Comparison of ENCODE assay signal across 10 mouse cellular contexts in the genomic region with DNA sequence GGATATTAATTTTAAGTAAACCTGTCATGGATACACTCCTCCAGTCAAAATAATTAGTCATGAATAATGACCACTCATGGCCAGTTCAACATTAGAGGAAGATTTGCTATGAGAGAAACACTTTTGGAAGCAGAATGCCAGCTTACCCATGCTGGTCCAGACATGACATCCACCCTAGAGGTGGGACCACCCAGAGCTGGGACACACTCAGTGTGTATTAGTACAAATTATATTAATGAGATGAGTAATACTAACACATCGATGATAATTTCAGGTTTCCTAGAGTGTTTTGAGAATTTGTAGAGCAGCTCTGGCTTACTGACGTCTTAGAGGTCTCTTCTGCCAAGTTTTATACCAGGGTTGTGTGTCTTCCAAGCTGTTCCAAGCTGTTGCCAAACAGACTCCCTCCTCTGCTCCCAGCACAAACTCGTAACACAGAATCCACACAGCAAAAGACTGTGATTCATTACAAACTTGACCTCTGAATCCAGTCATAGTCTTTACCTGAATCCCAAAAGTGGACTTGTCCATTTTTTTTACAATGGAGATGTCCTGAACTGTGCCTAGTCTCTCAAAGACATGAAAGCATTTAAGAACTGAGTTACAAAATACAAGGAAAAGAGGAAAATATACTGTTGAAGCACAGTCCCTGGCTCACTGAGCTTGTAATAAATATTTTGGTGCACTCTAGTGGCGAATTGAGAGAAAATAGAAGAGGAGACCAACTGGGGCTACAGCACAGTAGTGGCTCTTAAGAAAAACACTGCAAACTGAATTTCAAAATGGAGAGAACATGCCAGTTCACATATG. TPM values are rescaled to one million over a fixed set of nuclear protein-coding genes. Genes with fewer than 3 reads are reported as not detected.
DNase-seq lines count a peak whose midpoint lies in the region; ATAC-seq and TF ChIP-seq lines count a peak whose summit lies in the region.
"Had no signal": no experiment of that assay in that cellular context is flagged by ENCODE, and none has a peak within 500 bp of the region (broad histone marks: within the 10 kb centered on the region; RNA-seq: fewer than 3 reads in every experiment).

No protein-coding gene starts in this region.

- no peak for TF ChIP-seq EP300 in heart, adult 2 months (IDR thresholded peaks at IDR 0.05; ENCODE audit: insufficient read depth, low read depth, low read length)

- no peaks in the 10 kb centered on the region for H3K27me3 ChIP-seq in heart, adult 2 months (ENCODE audit: control insufficient read depth, insufficient read depth, low read length)

- no peak overlapping the region for H3K4me3 ChIP-seq in heart, adult 2 months

- H3K36me3 ChIP-seq in heart, adult 2 months (ENCODE audit: control insufficient read depth, insufficient read depth, low read length) = no peaks in the 10 kb centered on the region

- peak; percentile 29 for TF ChIP-seq CTCF in heart, adult 2 months (IDR thresholded peaks at IDR 0.05)

- no peak overlapping the region for H3K9ac ChIP-seq in heart, adult 2 months (ENCODE audit: low read depth, low read length)

- WGBS in heart, adult 2 months = 48% methylated on average over 4 of the region's 4 CpGs

- no peak for ATAC-seq in megakaryocyte progenitor cell, adult 5-6 weeks (replicated peaks; ENCODE audit: poor library complexity)

- H3K79me2 ChIP-seq in heart, adult 2 months (replicated peaks; ENCODE audit: control insufficient read depth, insufficient read depth, low read length) = no peaks in the 10 kb centered on the region

- no peak overlapping the region for H3K27ac ChIP-seq in heart, adult 2 months

- no peaks in the 10 kb centered on the region for H3K4me1 ChIP-seq in heart, adult 2 months (ENCODE audit: control insufficient read depth, insufficient read depth, low read length)

- no peak for TF ChIP-seq POLR2A in heart, adult 2 months (IDR thresholded peaks at IDR 0.05; ENCODE audit: insufficient read depth, low read depth, low read length)

- intact Hi-C loops in heart, adult 2 months (cut with DNase I) = no loop called here

- DNase-seq in heart, adult 2 months = no peak
- no peak for DNase-seq in heart, postnatal 4 days
- peak; percentile 15 for DNase-seq in 3134 (ENCODE audit: extremely low read depth, insufficient read length, low spot score)
- peak; percentile 53 for DNase-seq in embryo, embryonic 11 days
- DNase-seq in induced T-regulatory cell, adult 2 months (ENCODE audit: low read depth) = peak; percentile 3
- no peak for DNase-seq in right cerebral cortex, postnatal 10 days (ENCODE audit: low spot score in 2 of 2)
- no peak for DNase-seq in right cerebral cortex, postnatal 36 days (ENCODE audit: low spot score in 2 of 2)
- DNase-seq: cerebellum, postnatal 36 days; lung, adult 2 months had no signal

RNA-seq across cellular contexts. Expression of a gene that starts 46.1 kb away (rescaled TPM):
- total RNA-seq in heart, adult 2 months (2021) = 1 to 10 TPM; 4.3 TPM
- polyA plus RNA-seq in heart, adult 2 months (2012; rRNA removed) = 2.3 and 4.9 TPM in 2 replicates
- total RNA-seq in heart, postnatal 4 days (2021) = 10 to 100 TPM; 12.9 to 16.4 TPM
- total RNA-seq in megakaryocyte progenitor cell, adult 5-6 weeks (2015) = 9.7 and 14.2 TPM in 2 replicates
- 7.5 and 11.4 TPM in 2 replicates for total RNA-seq in megakaryocyte progenitor cell, adult 5-6 weeks (2017)

RNA-seq across cellular contexts. Expression of a gene that starts 46.4 kb away (rescaled TPM):
- 1 to 10 TPM; 1.3 to 2.7 TPM for total RNA-seq in heart, adult 2 months (2021)
- polyA plus RNA-seq in heart, adult 2 months (2012; rRNA removed) = 1.6 and 2.2 TPM in 2 replicates
- 1 to 10 TPM; 3.7 to 4.9 TPM for total RNA-seq in heart, postnatal 4 days (2021)
- total RNA-seq in megakaryocyte progenitor cell, adult 5-6 weeks (2015) = 11.0 and 11.3 TPM in 2 replicates
- 8.7 and 9.5 TPM in 2 replicates for total RNA-seq in megakaryocyte progenitor cell, adult 5-6 weeks (2017)

Comparison
In these comparisons a context has a peak if more than half of its experiments do, and no peak if none do; other contexts are left out.
1. DNase-seq: peak in 3134 (single experiment), embryo, embryonic 11 days (single experiment) and induced T-regulatory cell, adult 2 months (single experiment); none in heart, adult 2 months (0 of 2), heart, postnatal 4 days (single experiment), right cerebral cortex, postnatal 10 days (0 of 2) and right cerebral cortex, postnatal 36 days (0 of 2).